Mouse (Mus musculus) cortical plate, adult 2 months (tissue): ENCODE measurements around the gene Tdg.

Experiments
- CTCF ChIP-seq: fragments of 200-500 bp; IDR thresholded peaks from 2 replicates; pipeline ENCODE4 v1.5.1; 2011; ENCODE audit warnings: mild to moderate bottlenecking, control low read depth, low read length; ENCODE audit not compliant: insufficient read depth; ENCODE audit errors: extremely low read depth
- POLR2A ChIP-seq: fragments of 200-500 bp; IDR thresholded peaks from 2 replicates; pipeline ENCODE4 v1.6.1; 2011; ENCODE audit warnings: mild to moderate bottlenecking, low read length, control low read depth; ENCODE audit not compliant: insufficient read depth; ENCODE audit errors: extremely low read depth

- no peak for TF ChIP-seq CTCF
- TF ChIP-seq POLR2A, result no peak
These were observed 40.6 kb downstream of the Tdg start for GRCm38 (mm10) chr10:82670205-82670604.
